Mouse (Mus musculus): ENCODE data around the gene 1700020L24Rik.

GRCm38 (mm10) chr11:83465976-83466375 is 28.5 kb downstream of the 1700020L24Rik start:
- TF ChIP-seq CTCF (IDR thresholded peaks at IDR 0.05; ENCODE audit: low read depth, low read length) (no peak), POLR2A (IDR thresholded peaks at IDR 0.05; ENCODE audit: borderline replicate concordance, low read depth, low read length) (no peak)
